Mouse (Mus musculus) cortical plate, adult 2 months (tissue): ENCODE results near the gene Fsd2.

Experiments
- CTCF ChIP-seq: fragments of 200-500 bp; IDR thresholded peaks from 2 replicates; pipeline ENCODE4 v1.5.1; 2011; ENCODE audit warnings: mild to moderate bottlenecking, control low read depth, low read length; ENCODE audit not compliant: insufficient read depth; ENCODE audit errors: extremely low read depth
- POLR2A ChIP-seq: fragments of 200-500 bp; IDR thresholded peaks from 2 replicates; pipeline ENCODE4 v1.6.1; 2011; ENCODE audit warnings: mild to moderate bottlenecking, low read length, control low read depth; ENCODE audit not compliant: insufficient read depth; ENCODE audit errors: extremely low read depth

DNA sequence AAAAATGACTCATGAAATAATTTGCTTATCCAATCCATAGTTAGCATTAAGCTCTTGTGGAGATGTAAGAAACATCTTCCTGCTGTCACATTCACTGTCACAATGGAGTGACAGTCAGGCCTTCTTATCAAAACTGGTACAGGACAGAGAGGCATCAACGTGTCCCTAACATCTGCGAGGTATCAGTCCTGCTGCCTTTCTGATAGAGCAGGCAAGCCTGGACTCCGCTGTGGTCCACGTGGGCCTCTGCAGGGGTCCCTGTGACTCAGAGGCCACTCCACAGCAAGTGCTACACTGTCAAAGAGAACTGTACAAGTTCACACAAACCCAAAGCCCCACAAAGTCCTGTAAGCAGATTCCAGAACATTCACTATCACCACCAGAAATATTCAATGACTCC, 38.7 kb upstream of the Fsd2 start:
- TF ChIP-seq CTCF (no peak), POLR2A (no peak)
